Mouse (Mus musculus): ENCODE results near the gene Kank1. TPM values are rescaled to one million over a fixed set of nuclear protein-coding genes. Genes with fewer than 3 reads are reported as not detected.

Gene Kank1
- polyA plus RNA-seq, 1 experiment from 2014 or later, result 6.6 TPM

GRCm38 (mm10) chr19:25479152-25479669 lies 242.4 kb downstream of the Kank1 start:
- 68% methylated on average over 5 of the region's 5 CpGs for WGBS (ENCODE audit: insufficient replicate concordance)
- Histone ChIP-seq H3K4me2 (no peak overlapping the region), H3K4me3 (replicated peaks) (no peak overlapping the region), H3K9me3 (replicated peaks) (no peaks in the 10 kb centered on the region), H3K27me3 (no peaks in the 10 kb centered on the region), H3K9ac (no peak overlapping the region), H3K4me1 (replicated peaks) (no peaks in the 10 kb centered on the region), H3K27ac (replicated peaks) (no peak overlapping the region), H3K36me3 (replicated peaks) (no peaks in the 10 kb centered on the region)
- no peak for ATAC-seq (ENCODE audit: insufficient read depth)

- H3K4me2 ChIP-seq, result no peak overlapping the region
- 59% methylated on average over 6 of the region's 6 CpGs for WGBS (ENCODE audit: insufficient replicate concordance)
These were observed 244.0 kb downstream of the Kank1 start for GRCm38 (mm10) chr19:25480820-25481219.

More at GRCm38 (mm10) chr19:25480820-25481219, 244.0 kb downstream of the Kank1 start:
- Histone ChIP-seq H3K36me3 (replicated peaks) (no peaks in the 10 kb centered on the region), H3K9ac (no peak overlapping the region), H3K27ac (replicated peaks) (no peak overlapping the region), H3K27me3 (peaks cover 2% of the 10 kb centered on the region), H3K9me3 (replicated peaks) (no peaks in the 10 kb centered on the region), H3K4me1 (replicated peaks) (no peaks in the 10 kb centered on the region), H3K4me3 (replicated peaks) (no peak overlapping the region)
- ATAC-seq (ENCODE audit: insufficient read depth), result no peak

Other genes starting within 250 kb of the Kank1 start
- gene Dock8, start 237.4 kb upstream of the Kank1 start, polyA plus RNA-seq (2015; fragmentation: Nextera tagmentation; extraction: Ambion mirVana), result 8.5 and 8.8 TPM in 2 replicates